Mouse (Mus musculus): Measurements from ENCODE around the gene Zfp583.

DNA sequence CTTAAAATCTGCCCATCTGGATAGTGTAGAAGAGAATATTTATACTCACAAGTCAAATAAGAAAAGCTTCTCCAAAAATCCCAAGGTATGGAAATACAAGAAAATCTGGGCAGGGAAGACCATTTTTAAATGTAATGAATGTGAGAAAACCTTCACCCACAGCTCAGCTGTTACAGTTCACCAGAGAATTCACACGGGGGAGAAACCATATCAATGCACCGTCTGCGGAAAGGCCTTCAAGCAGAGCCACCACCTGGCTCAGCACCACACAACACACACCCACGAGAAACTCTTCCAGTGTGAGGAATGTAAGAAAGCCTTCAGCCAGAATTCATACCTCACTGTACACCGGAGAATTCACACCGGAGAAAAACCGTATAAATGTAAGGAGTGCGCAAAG, 47.4 kb upstream of the Zfp583 start:
- TF ChIP-seq CTCF (IDR thresholded peaks at IDR 0.05; ENCODE audit: low read depth, low read length) (no peak), POLR2AphosphoS5 (IDR thresholded peaks at IDR 0.05; ENCODE audit: insufficient replicate concordance, low read depth, low read length) (no peak), TAL1 (conservative IDR thresholded peaks at IDR 0.05; ENCODE audit: low read depth, low read length) (no peak), GATA1 (IDR thresholded peaks at IDR 0.05; ENCODE audit: borderline replicate concordance, low read length) (no peak)

All from G1E (cell line).